In genomic region chr1:178575706-178576105, GRCm38 (mm10) we compare ENCODE assay signal across 13 mouse cellular contexts. TPM values are rescaled to one million over a fixed set of nuclear protein-coding genes. Genes with fewer than 3 reads are reported as not detected.
"Had no signal": no experiment of that assay in that cellular context is flagged by ENCODE, and none has a peak within 500 bp of the region (broad histone marks: within the 10 kb centered on the region; RNA-seq: fewer than 3 reads in every experiment).

No protein-coding gene starts in this region.

- DNase-seq: left cerebral cortex, postnatal 4 days; liver; liver, embryonic 13.5 days; liver, postnatal 0 days; lung, adult 18-20 months; lung, adult 2 months; lung, embryonic 14.5 days; lung, postnatal 10 days; lung, postnatal 14 days; lung, postnatal 36 days; lung, postnatal 4 days; midbrain, embryonic 14.5 days had no signal

RNA-seq across cellular contexts. Expression of gene Kif26b, which starts 46.8 kb away (rescaled TPM):
- polyA plus RNA-seq: macrophage had no signal
